Mouse (Mus musculus): ENCODE measurements around the gene Pip4k2a. TPM values are rescaled to one million over a fixed set of nuclear protein-coding genes. Genes with fewer than 3 reads are reported as not detected.
A peak's percentile ranks its signal among the peaks of the same experiment; 100 is the strongest.
"Not testable (repeated sequence)": the region's sequence is repeated elsewhere in the genome, so short reads cannot be mapped to it uniquely, and the experiment has no call there.

The Pip4k2a gene
- polyA plus RNA-seq, 1 experiment from 2014 or later = 10.7 TPM

DNA sequence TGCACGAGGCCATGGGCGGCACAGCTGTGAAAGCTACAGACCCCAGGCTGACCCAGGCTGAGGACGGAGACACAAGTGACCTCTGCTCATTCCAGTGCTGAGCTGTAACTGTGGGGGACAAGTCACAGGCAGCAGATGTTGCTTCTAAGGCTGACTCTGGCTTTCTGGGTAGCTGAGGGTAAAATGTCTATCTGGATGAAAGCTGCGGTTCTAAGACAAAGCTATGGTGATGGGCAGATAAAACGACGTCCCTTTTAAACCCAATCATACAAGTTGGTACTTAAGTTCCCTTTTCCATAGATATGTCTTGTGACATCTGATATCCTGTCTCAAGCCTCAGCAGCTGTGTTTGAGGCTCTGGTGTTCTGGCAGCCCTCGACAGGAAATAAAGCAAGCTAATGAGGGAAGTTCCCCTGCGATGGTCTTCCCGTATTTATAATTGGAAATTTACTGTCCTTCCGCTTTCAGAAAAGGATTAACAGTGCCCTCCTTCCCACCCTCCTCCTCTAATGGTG is 100.1 kb downstream of the Pip4k2a start:
- Histone ChIP-seq H3K36me3 (replicated peaks) (no peaks in the 10 kb centered on the region), H3K4me3 (no peak overlapping the region), H3K4me1 (no peaks in the 10 kb centered on the region), H3K9me3 (no peaks in the 10 kb centered on the region), H3K9ac (no peak overlapping the region), H3K27me3 (replicated peaks) (no peaks in the 10 kb centered on the region), H3K27ac (no peak overlapping the region), H3K4me2 (no peak overlapping the region)
- WGBS = 47% methylated on average over 10 of the region's 10 CpGs
- ATAC-seq (replicated peaks) = no peak

GRCm38 (mm10) chr2:18896015-18896414 is 101.9 kb downstream of the Pip4k2a start:
- ATAC-seq (replicated peaks) = no peak
- WGBS = 31% methylated on average over 6 of the region's 6 CpGs
- Histone ChIP-seq H3K36me3 (replicated peaks) (no peaks in the 10 kb centered on the region), H3K4me2 (no peak overlapping the region), H3K4me3 (no peak overlapping the region), H3K9me3 (no peaks in the 10 kb centered on the region), H3K27me3 (replicated peaks) (no peaks in the 10 kb centered on the region), H3K4me1 (no peaks in the 10 kb centered on the region), H3K9ac (no peak overlapping the region), H3K27ac (no peak overlapping the region)

- WGBS = 98% methylated on average over 1 of the region's 1 CpGs
- not testable (repeated sequence) for H3K9ac ChIP-seq; H3K27me3 ChIP-seq (replicated peaks)
These were observed 104.6 kb downstream of the Pip4k2a start for GRCm38 (mm10) chr2:18893336-18893735.

DNA sequence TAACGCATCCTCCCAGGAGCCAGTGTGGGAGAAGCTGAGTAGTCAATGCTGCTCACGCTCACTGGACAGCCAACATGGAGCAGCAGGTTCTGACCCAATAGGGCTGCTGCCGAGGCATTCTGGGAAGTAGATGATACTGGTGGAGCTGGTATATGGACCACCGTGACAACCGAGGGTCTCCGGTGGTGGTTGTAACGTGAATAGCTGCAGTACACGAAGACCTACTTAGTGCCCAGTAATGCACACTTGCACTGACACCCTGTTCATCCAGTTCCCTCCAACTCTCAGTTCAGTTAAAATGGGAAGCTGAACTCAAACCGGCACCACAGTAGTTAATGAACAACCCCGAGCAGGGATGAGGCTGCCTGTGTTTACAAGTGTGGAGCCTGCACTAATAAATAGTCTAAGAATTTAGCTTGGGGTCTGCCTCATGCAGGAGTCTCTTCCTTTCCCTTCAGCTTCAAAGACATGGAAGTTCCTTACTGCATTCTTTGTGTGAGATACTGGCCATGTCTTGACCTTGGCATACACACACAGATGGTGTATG is 105.9 kb downstream of the Pip4k2a start:
- no peaks in the 10 kb centered on the region for H3K9me3 ChIP-seq
- ATAC-seq (replicated peaks) = no peak
- no peak overlapping the region for H3K4me2 ChIP-seq
- no peak overlapping the region for H3K27ac ChIP-seq
- no peaks in the 10 kb centered on the region for H3K27me3 ChIP-seq (replicated peaks)
- H3K9ac ChIP-seq = no peak overlapping the region
- no peaks in the 10 kb centered on the region for H3K4me1 ChIP-seq
- 93% methylated on average over 10 of the region's 10 CpGs for WGBS
- H3K36me3 ChIP-seq (replicated peaks) = no peaks in the 10 kb centered on the region
- no peak overlapping the region for H3K4me3 ChIP-seq

More at GRCm38 (mm10) chr2:18893336-18893735, 104.6 kb downstream of the Pip4k2a start:
- H3K4me3 ChIP-seq; H3K36me3 ChIP-seq (replicated peaks); H3K4me1 ChIP-seq; H3K4me2 ChIP-seq; H3K27ac ChIP-seq; ATAC-seq (replicated peaks); H3K9me3 ChIP-seq: not testable (repeated sequence)

GRCm38 (mm10) chr2:18890227-18891001 is 107.5 kb downstream of the Pip4k2a start:
- no peaks in the 10 kb centered on the region for H3K4me1 ChIP-seq
- H3K9ac ChIP-seq = no peak overlapping the region
- H3K9me3 ChIP-seq = no peaks in the 10 kb centered on the region
- H3K4me2 ChIP-seq = no peak overlapping the region
- H3K27ac ChIP-seq = no peak overlapping the region
- 0 out of 2 replicates have a peak, but pooled peaks have one; percentile 53 for ATAC-seq (replicated peaks)
- no peaks in the 10 kb centered on the region for H3K27me3 ChIP-seq (replicated peaks)
- no peak overlapping the region for H3K4me3 ChIP-seq
- H3K36me3 ChIP-seq (replicated peaks) = no peaks in the 10 kb centered on the region
- WGBS = 71% methylated on average over 11 of the region's 11 CpGs

- H3K4me2 ChIP-seq = no peak overlapping the region
- no peak for ATAC-seq (replicated peaks)
- no peaks in the 10 kb centered on the region for H3K9me3 ChIP-seq
- H3K27me3 ChIP-seq (replicated peaks) = no peaks in the 10 kb centered on the region
- H3K4me1 ChIP-seq = no peaks in the 10 kb centered on the region
- WGBS = 73% methylated on average over 3 of the region's 3 CpGs
- H3K36me3 ChIP-seq (replicated peaks) = no peaks in the 10 kb centered on the region
- no peak overlapping the region for H3K9ac ChIP-seq
- H3K27ac ChIP-seq = no peak overlapping the region
- no peak overlapping the region for H3K4me3 ChIP-seq
These were observed 113.6 kb downstream of the Pip4k2a start for GRCm38 (mm10) chr2:18884277-18884676.

DNA sequence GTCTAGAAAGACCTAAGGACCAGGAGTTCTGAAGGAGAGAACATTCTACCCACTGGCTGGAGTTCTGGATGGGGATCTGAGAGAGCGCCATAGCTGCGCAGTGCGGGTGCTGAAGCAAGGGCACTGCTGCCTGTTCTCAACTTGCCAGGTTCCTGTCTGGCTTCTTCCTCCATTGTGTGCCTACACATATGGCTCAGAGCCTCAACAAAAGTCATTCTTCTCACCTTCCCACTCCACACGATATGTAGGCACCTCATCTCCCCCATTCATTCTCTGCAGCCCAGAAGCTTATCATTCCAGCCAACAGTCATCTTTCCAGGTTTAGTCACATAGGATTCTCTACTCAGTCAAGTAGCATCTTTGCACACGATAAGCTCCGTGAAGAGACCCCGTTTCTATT is 123.3 kb downstream of the Pip4k2a start:
- Histone ChIP-seq H3K9ac (no peak overlapping the region), H3K4me2 (no peak overlapping the region), H3K9me3 (no peaks in the 10 kb centered on the region), H3K27me3 (replicated peaks) (no peaks in the 10 kb centered on the region), H3K36me3 (replicated peaks) (no peaks in the 10 kb centered on the region), H3K4me1 (no peaks in the 10 kb centered on the region), H3K27ac (no peak overlapping the region), H3K4me3 (no peak overlapping the region)
- ATAC-seq (replicated peaks) = no peak
- 93% methylated on average over 7 of the region's 7 CpGs for WGBS

DNA sequence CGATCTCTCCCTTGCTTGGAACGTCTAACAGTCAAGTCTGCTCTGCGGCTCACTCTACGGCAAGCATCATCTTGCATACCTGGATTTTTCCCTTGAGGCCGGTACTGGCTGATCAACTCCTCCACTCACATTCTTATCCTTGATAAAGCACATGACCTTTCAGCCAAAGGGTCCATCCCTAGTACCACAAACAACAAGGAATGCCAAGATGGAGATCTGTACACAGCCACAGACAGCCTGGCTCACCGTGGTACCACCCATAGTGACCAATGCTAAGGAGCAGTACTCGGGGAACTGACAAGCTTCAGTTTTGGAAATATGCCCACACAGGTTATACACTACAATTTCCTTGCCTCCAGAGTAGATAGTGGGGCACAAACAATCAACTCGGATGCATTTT is 123.9 kb downstream of the Pip4k2a start:
- Histone ChIP-seq H3K9ac (no peak overlapping the region), H3K4me1 (no peaks in the 10 kb centered on the region), H3K9me3 (no peaks in the 10 kb centered on the region), H3K4me3 (no peak overlapping the region), H3K36me3 (replicated peaks) (no peaks in the 10 kb centered on the region), H3K27me3 (replicated peaks) (no peaks in the 10 kb centered on the region), H3K27ac (no peak overlapping the region), H3K4me2 (no peak overlapping the region)
- 91% methylated on average over 8 of the region's 8 CpGs for WGBS
- ATAC-seq (replicated peaks) = no peak

- no peaks in the 10 kb centered on the region for H3K4me1 ChIP-seq
- no peaks in the 10 kb centered on the region for H3K36me3 ChIP-seq (replicated peaks)
- ATAC-seq (replicated peaks) = no peak
- no peaks in the 10 kb centered on the region for H3K9me3 ChIP-seq
- no peaks in the 10 kb centered on the region for H3K27me3 ChIP-seq (replicated peaks)
- H3K4me3 ChIP-seq = no peak overlapping the region
- no peak overlapping the region for H3K9ac ChIP-seq
- no peak overlapping the region for H3K27ac ChIP-seq
- WGBS = 80% methylated on average over 3 of the region's 3 CpGs
- no peak overlapping the region for H3K4me2 ChIP-seq
These were observed 124.5 kb downstream of the Pip4k2a start for GRCm38 (mm10) chr2:18873440-18873839.

DNA sequence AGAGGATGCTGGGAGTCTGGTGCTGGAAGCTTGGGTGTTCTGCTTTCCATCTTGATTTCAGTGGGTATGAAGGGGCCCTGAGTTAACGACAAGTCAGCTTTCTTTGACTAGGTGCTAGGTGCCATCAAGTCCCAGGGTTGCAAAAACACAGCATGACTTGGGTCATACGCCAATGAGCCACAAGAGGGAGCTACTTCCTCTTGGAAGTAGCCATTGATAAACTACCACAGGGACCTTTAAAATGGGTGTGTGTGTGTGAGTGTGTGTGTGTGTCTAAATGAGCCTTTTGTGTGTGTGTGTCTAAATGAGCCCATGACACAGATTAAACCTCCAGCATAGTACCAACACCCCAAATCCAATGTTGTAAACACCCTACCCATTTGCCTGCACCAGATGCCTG is 125.1 kb downstream of the Pip4k2a start:
- no peaks in the 10 kb centered on the region for H3K27me3 ChIP-seq (replicated peaks)
- no peaks in the 10 kb centered on the region for H3K9me3 ChIP-seq
- H3K27ac ChIP-seq = no peak overlapping the region
- 13% methylated on average over 2 of the region's 2 CpGs for WGBS
- peak; percentile 49; the same call in 1 of the 2 replicates for ATAC-seq (replicated peaks)
- no peaks in the 10 kb centered on the region for H3K36me3 ChIP-seq (replicated peaks)
- no peak overlapping the region for H3K4me3 ChIP-seq
- no peaks in the 10 kb centered on the region for H3K4me1 ChIP-seq
- no peak overlapping the region for H3K9ac ChIP-seq
- H3K4me2 ChIP-seq = no peak overlapping the region

GRCm38 (mm10) chr2:18871087-18871486 is 126.8 kb downstream of the Pip4k2a start:
- 94% methylated on average over 3 of the region's 3 CpGs for WGBS
- ATAC-seq (replicated peaks) = no peak
- Histone ChIP-seq H3K36me3 (replicated peaks) (no peaks in the 10 kb centered on the region), H3K9me3 (no peaks in the 10 kb centered on the region), H3K4me3 (no peak overlapping the region), H3K9ac (no peak overlapping the region), H3K4me1 (no peaks in the 10 kb centered on the region), H3K27ac (no peak overlapping the region), H3K4me2 (no peak overlapping the region), H3K27me3 (replicated peaks) (no peaks in the 10 kb centered on the region)

DNA sequence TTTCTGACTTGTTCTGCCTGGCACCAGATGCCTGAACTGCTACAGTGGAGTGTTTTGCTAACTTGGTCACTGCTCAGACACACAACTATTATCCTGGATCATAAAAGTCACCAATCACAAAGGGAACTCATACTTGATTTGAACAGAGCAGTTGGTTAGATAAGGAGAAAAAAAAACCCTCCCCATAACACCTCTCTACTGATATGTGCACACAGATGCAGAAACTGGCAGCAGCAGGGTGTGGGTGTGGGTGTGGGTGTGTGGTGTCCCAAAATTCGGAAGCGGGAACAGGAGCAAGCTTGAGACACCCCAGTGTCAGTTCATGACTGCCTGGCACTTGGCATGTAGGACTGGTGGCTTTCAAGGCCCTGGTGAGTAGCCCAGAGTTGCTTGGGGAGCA is 130.9 kb downstream of the Pip4k2a start:
- Histone ChIP-seq H3K4me2 (no peak overlapping the region), H3K27ac (no peak overlapping the region), H3K36me3 (replicated peaks) (no peaks in the 10 kb centered on the region; the same call in 1 of the 2 replicates), H3K4me3 (no peak overlapping the region), H3K9ac (no peak overlapping the region), H3K4me1 (no peaks in the 10 kb centered on the region), H3K9me3 (no peaks in the 10 kb centered on the region), H3K27me3 (replicated peaks) (no peaks in the 10 kb centered on the region)
- 95% methylated on average over 2 of the region's 2 CpGs for WGBS
- no peak for ATAC-seq (replicated peaks)

GRCm38 (mm10) chr2:18864719-18865118 is 133.2 kb downstream of the Pip4k2a start:
- Histone ChIP-seq H3K9me3 (no peaks in the 10 kb centered on the region), H3K27ac (no peak overlapping the region), H3K4me1 (peaks cover 14% of the 10 kb centered on the region), H3K36me3 (replicated peaks) (no peaks in the 10 kb centered on the region; the same call in 1 of the 2 replicates), H3K4me2 (no peak overlapping the region), H3K9ac (no peak overlapping the region), H3K4me3 (no peak overlapping the region), H3K27me3 (replicated peaks) (no peaks in the 10 kb centered on the region)
- ATAC-seq (replicated peaks) = no peak
- 89% methylated on average over 5 of the region's 5 CpGs for WGBS
